ENCODE assay signal across 25 mouse cellular contexts in genomic region chr4:132305276-132305675, GRCm38 (mm10). TPM values are rescaled to one million over a fixed set of nuclear protein-coding genes. Genes with fewer than 3 reads are reported as not detected.
DNase-seq lines count a peak whose midpoint lies in the region; ATAC-seq and TF ChIP-seq lines count a peak whose summit lies in the region.
"Had no signal": no experiment of that assay in that cellular context is flagged by ENCODE, and none has a peak within 500 bp of the region (broad histone marks: within the 10 kb centered on the region; RNA-seq: fewer than 3 reads in every experiment).

No protein-coding gene starts in this region.

- no peak overlapping the region for H3K4me3 ChIP-seq in kidney, adult 2 months (ENCODE audit: insufficient read depth, low read depth, low read length)
- no peak overlapping the region for H3K4me3 ChIP-seq in kidney, embryonic 14.5 days (ENCODE audit: low read length)
- no peak overlapping the region for H3K4me3 ChIP-seq in ES-E14 (ENCODE audit: insufficient read depth in 1 of 2, low read depth in 1 of 2, low read length in 2 of 2, poor library complexity in 1 of 2, severe bottlenecking in 1 of 2)
- no peak overlapping the region for H3K4me3 ChIP-seq in liver, embryonic 12.5 days
- no peak overlapping the region for H3K4me3 ChIP-seq in layer of hippocampus, adult 2 months
- H3K4me3 ChIP-seq: embryonic facial prominence, embryonic 10.5 days; forebrain, embryonic 15.5 days; heart, embryonic 12.5 days; hindbrain, embryonic 10.5 days; midbrain, embryonic 12.5 days had no signal

- in situ Hi-C loops in ES-E14 (cut with MboI; ENCODE audit: low sequenced_read_pairs in 2 of 2, unreplicated experiment in 2 of 2): no loop called here

- TF ChIP-seq CTCF in kidney, adult 2 months (conservative IDR thresholded peaks at IDR 0.05; ENCODE audit: insufficient read depth, insufficient read length, low read depth, low read length): no peak
- no peak for TF ChIP-seq CTCF in layer of hippocampus, adult 2 months (conservative IDR thresholded peaks at IDR 0.05)

- DNase-seq in kidney, adult 2 months: peak; percentile 82
- no peak for DNase-seq in ES-E14 (ENCODE audit: low read depth, low spot score)
- peak; percentile 83 for DNase-seq in kidney, adult 9 months
- DNase-seq in natural killer cell, adult 2 months (ENCODE audit: low spot score in 2 of 2): no peak
- no peak for DNase-seq in right cerebral cortex, postnatal 36 days (ENCODE audit: low spot score in 2 of 2)
- no peak for DNase-seq in layer of hippocampus, adult 2 months (ENCODE audit: low spot score in 2 of 2)
- DNase-seq: adrenal gland, adult 2 months; cerebellum, adult 11 months; cerebellum, adult 9-11 months; gastrocnemius, postnatal 10 days; heart, postnatal 10 days; lung, adult 2 months; lung, postnatal 14 days; thymus, adult 2 months had no signal

- H3K9ac ChIP-seq in kidney, embryonic 14.5 days (ENCODE audit: low read depth, low read length): no peak overlapping the region
- H3K9ac ChIP-seq in ES-E14 (ENCODE audit: insufficient read depth, low read depth, low read length, poor library complexity, severe bottlenecking): peak overlapping the region; percentile 16; the same call in 1 of the 2 replicates
- H3K9ac ChIP-seq in liver, embryonic 12.5 days: 0 out of 2 replicates have a peak overlapping the region, but pooled peaks have one; percentile 1
- H3K9ac ChIP-seq: forebrain, embryonic 15.5 days; heart, embryonic 12.5 days; midbrain, embryonic 12.5 days had no signal

- 55% methylated on average over 8 of the region's 8 CpGs for WGBS in kidney, adult 2 months
- WGBS in kidney, embryonic 14.5 days: 87% methylated on average over 8 of the region's 8 CpGs
- WGBS in liver, embryonic 12.5 days (ENCODE audit: insufficient replicate concordance): 31% methylated on average over 8 of the region's 8 CpGs

- peaks cover 12% of the 10 kb centered on the region for H3K4me1 ChIP-seq in kidney, adult 2 months (ENCODE audit: control insufficient read depth, insufficient read depth, low read length)
- peaks cover 8% of the 10 kb centered on the region; the same call in 1 of the 2 replicates for H3K4me1 ChIP-seq in kidney, embryonic 14.5 days (ENCODE audit: control insufficient read depth, insufficient read depth, low read length)
- peaks cover 0 to 8% of the 10 kb centered on the region in 2 experiments; a peak in 2 of 4 replicates for H3K4me1 ChIP-seq in ES-E14 (ENCODE audit: control insufficient read depth in 2 of 2, insufficient read depth in 2 of 2, low read length in 2 of 2, poor library complexity in 1 of 2)
- peaks cover 41% of the 10 kb centered on the region for H3K4me1 ChIP-seq in liver, embryonic 12.5 days

- H3K27me3 ChIP-seq in kidney, adult 2 months (replicated peaks; ENCODE audit: control insufficient read depth, insufficient read depth, low read length): no peaks in the 10 kb centered on the region
- H3K27me3 ChIP-seq in kidney, embryonic 14.5 days (ENCODE audit: control insufficient read depth, insufficient read depth, low read length): no peaks in the 10 kb centered on the region
- no peaks in the 10 kb centered on the region for H3K27me3 ChIP-seq in liver, embryonic 12.5 days (replicated peaks)
- H3K27me3 ChIP-seq: forebrain, embryonic 15.5 days; heart, embryonic 12.5 days; midbrain, embryonic 12.5 days; Patski had no signal

- ATAC-seq in kidney, embryonic 14.5 days (ENCODE audit: low FRiP score, low TSS enrichment): no peak
- ATAC-seq in liver, embryonic 12.5 days: no peak
- ATAC-seq: forebrain, embryonic 15.5 days; hindbrain, embryonic 16.5 days; Patski had no signal

- TF ChIP-seq POLR2A in kidney, adult 2 months (IDR thresholded peaks at IDR 0.05; ENCODE audit: low read depth, low read length): no peak

- H3K27ac ChIP-seq in kidney, adult 2 months (ENCODE audit: insufficient read depth, low read depth, low read length): peak overlapping the region; percentile 96
- no peak overlapping the region for H3K27ac ChIP-seq in kidney, embryonic 14.5 days (ENCODE audit: low read depth, low read length)
- no peak overlapping the region for H3K27ac ChIP-seq in ES-E14 (ENCODE audit: insufficient read depth, low read depth, low read length, poor library complexity, severe bottlenecking)
- H3K27ac ChIP-seq in liver, embryonic 12.5 days: no peak overlapping the region
- no peak overlapping the region for H3K27ac ChIP-seq in layer of hippocampus, adult 2 months
- H3K27ac ChIP-seq: embryonic facial prominence, embryonic 10.5 days; forebrain, embryonic 15.5 days; hindbrain, embryonic 10.5 days; midbrain, embryonic 12.5 days; stomach, postnatal 0 days had no signal

- no peaks in the 10 kb centered on the region; the same call in 1 of the 2 replicates for H3K36me3 ChIP-seq in kidney, adult 2 months (ENCODE audit: control insufficient read depth, insufficient read depth, low read length)
- peaks cover 9% of the 10 kb centered on the region for H3K36me3 ChIP-seq in kidney, embryonic 14.5 days (ENCODE audit: control insufficient read depth, insufficient read depth, low read length)
- peaks cover 16% of the 10 kb centered on the region for H3K36me3 ChIP-seq in ES-E14 (ENCODE audit: control insufficient read depth, insufficient read depth, low read length, poor library complexity, severe bottlenecking)
- H3K36me3 ChIP-seq in liver, embryonic 12.5 days: peaks cover 12% of the 10 kb centered on the region

- no peak overlapping the region for H3K4me2 ChIP-seq in kidney, embryonic 14.5 days (replicated peaks; ENCODE audit: low read depth, low read length)
- H3K4me2 ChIP-seq in liver, embryonic 12.5 days: 0 out of 2 replicates have a peak overlapping the region, but pooled peaks have one; percentile 0
- H3K4me2 ChIP-seq: forebrain, embryonic 15.5 days; heart, embryonic 12.5 days; midbrain, embryonic 12.5 days had no signal

- H3K9me3 ChIP-seq in kidney, embryonic 14.5 days (ENCODE audit: control insufficient read depth, low read length): no peaks in the 10 kb centered on the region
- no peaks in the 10 kb centered on the region for H3K9me3 ChIP-seq in ES-E14 (ENCODE audit: control insufficient read depth, insufficient read depth, low read depth, low read length)
- H3K9me3 ChIP-seq in liver, embryonic 12.5 days (replicated peaks): no peaks in the 10 kb centered on the region
- H3K9me3 ChIP-seq: embryonic facial prominence, embryonic 10.5 days; forebrain, embryonic 15.5 days; heart, embryonic 12.5 days; hindbrain, embryonic 10.5 days; midbrain, embryonic 12.5 days had no signal

TF ChIP-seq in ES-E14, 5 proteins besides CTCF, POLR2A, EP300 and RAD21:
- TF ChIP-seq ZNF384 (IDR thresholded peaks at IDR 0.05; ENCODE audit: low read depth, low read length) (no peak), HCFC1 (IDR thresholded peaks at IDR 0.05; ENCODE audit: borderline replicate concordance, insufficient read depth, low read length) (no peak), CHD2 (IDR thresholded peaks at IDR 0.05; ENCODE audit: low read depth, low read length) (no peak), ZC3H11A (IDR thresholded peaks at IDR 0.05; ENCODE audit: borderline replicate concordance, low read depth, low read length) (no peak), MAFK (IDR thresholded peaks at IDR 0.05; ENCODE audit: insufficient read depth, low read depth, low read length) (no peak)

RNA-seq across cellular contexts. Expression of gene Rab42, which starts 2.1 kb away (rescaled TPM):
- polyA plus RNA-seq in kidney, adult 2 months (2012; rRNA removed): 7.2 and 8.9 TPM in 2 replicates
- 2.4 and 3.5 TPM in 2 replicates for polyA plus RNA-seq in kidney, embryonic 14.5 days (2014; fragmentation: Nextera tagmentation; extraction: Ambion mirVana)
- total RNA-seq in ES-E14 (2012; rRNA removed): 0.69 and 1.1 TPM in 2 replicates
- polyA plus RNA-seq in liver, embryonic 12.5 days (2016; fragmentation: Nextera tagmentation; extraction: Ambion mirVana): 0.61 and 1.0 TPM in 2 replicates
- 1 to 10 TPM; 1.2 to 2.1 TPM for total RNA-seq in layer of hippocampus, adult 2 months (2021)
- total RNA-seq: granulocyte monocyte progenitor cell, adult 5-6 weeks had no signal
- polyA plus RNA-seq: Patski had no signal

RNA-seq across cellular contexts. Expression of gene Trnau1ap, which starts 24.1 kb away (rescaled TPM):
- polyA plus RNA-seq in kidney, adult 2 months (2012; rRNA removed): 24.4 and 30.2 TPM in 2 replicates
- polyA plus RNA-seq in kidney, embryonic 14.5 days (2014; fragmentation: Nextera tagmentation; extraction: Ambion mirVana): 79.5 and 86.2 TPM in 2 replicates
- total RNA-seq in ES-E14 (2012; rRNA removed): 48.6 and 61.8 TPM in 2 replicates
- polyA plus RNA-seq in liver, embryonic 12.5 days (2016; fragmentation: Nextera tagmentation; extraction: Ambion mirVana): 48.2 and 50.8 TPM in 2 replicates
- total RNA-seq in layer of hippocampus, adult 2 months (2021): 10 to 100 TPM; 20.7 to 26.0 TPM

RNA-seq across cellular contexts. Expression of gene Taf12, which starts 31.1 kb away (rescaled TPM):
- polyA plus RNA-seq in kidney, adult 2 months (2012; rRNA removed): 12.2 and 15.0 TPM in 2 replicates
- 42.7 and 46.6 TPM in 2 replicates for polyA plus RNA-seq in kidney, embryonic 14.5 days (2014; fragmentation: Nextera tagmentation; extraction: Ambion mirVana)
- total RNA-seq in ES-E14 (2012; rRNA removed): 12.1 and 21.9 TPM in 2 replicates
- polyA plus RNA-seq in liver, embryonic 12.5 days (2016; fragmentation: Nextera tagmentation; extraction: Ambion mirVana): 61.7 and 61.8 TPM in 2 replicates
- 10 to 100 TPM; 24.6 to 26.2 TPM for total RNA-seq in layer of hippocampus, adult 2 months (2021)

RNA-seq across cellular contexts. Expression of gene Gmeb1, which starts 43.9 kb away (rescaled TPM):
- polyA plus RNA-seq in kidney, adult 2 months (2012; rRNA removed): 10.7 and 12.8 TPM in 2 replicates
- 29.7 and 41.0 TPM in 2 replicates for polyA plus RNA-seq in kidney, embryonic 14.5 days (2014; fragmentation: Nextera tagmentation; extraction: Ambion mirVana)
- total RNA-seq in ES-E14 (2012; rRNA removed): 20.7 and 22.3 TPM in 2 replicates
- 19.1 and 19.5 TPM in 2 replicates for polyA plus RNA-seq in liver, embryonic 12.5 days (2016; fragmentation: Nextera tagmentation; extraction: Ambion mirVana)
- 10 to 100 TPM; 25.2 to 28.3 TPM for total RNA-seq in layer of hippocampus, adult 2 months (2021)

RNA-seq across cellular contexts. Expression of gene Rcc1, which starts 48.1 kb away (rescaled TPM):
- polyA plus RNA-seq in kidney, adult 2 months (2012; rRNA removed): 9.4 and 10.1 TPM in 2 replicates
- 63.6 and 66.2 TPM in 2 replicates for polyA plus RNA-seq in kidney, embryonic 14.5 days (2014; fragmentation: Nextera tagmentation; extraction: Ambion mirVana)
- 107 and 117 TPM in 2 replicates for total RNA-seq in ES-E14 (2012; rRNA removed)
- 91.9 and 102 TPM in 2 replicates for polyA plus RNA-seq in liver, embryonic 12.5 days (2016; fragmentation: Nextera tagmentation; extraction: Ambion mirVana)
- total RNA-seq in layer of hippocampus, adult 2 months (2021): 10 to 100 TPM; 12.8 to 13.6 TPM

Comparison
In these comparisons a context has a peak if more than half of its experiments do, and no peak if none do; other contexts are left out.
1. DNase-seq: peak in kidney, adult 2 months (single experiment) and kidney, adult 9 months (single experiment); none in ES-E14 (single experiment), natural killer cell, adult 2 months (0 of 2), right cerebral cortex, postnatal 36 days (0 of 2) and layer of hippocampus, adult 2 months (0 of 2).